21 mouse cellular contexts compared by ENCODE assay signal in genomic region chr13:49249634-49250033, GRCm38 (mm10). TPM values are rescaled to one million over a fixed set of nuclear protein-coding genes. Genes with fewer than 3 reads are reported as not detected.
DNase-seq lines count a peak whose midpoint lies in the region; TF ChIP-seq lines count a peak whose summit lies in the region.
"Had no signal": no experiment of that assay in that cellular context is flagged by ENCODE, and none has a peak within 500 bp of the region (broad histone marks: within the 10 kb centered on the region; RNA-seq: fewer than 3 reads in every experiment).

No protein-coding gene starts in this region.

- TF ChIP-seq CTCF in bone marrow, adult 2 months (IDR thresholded peaks at IDR 0.05; ENCODE audit: control insufficient read depth, insufficient read depth, low read length), result no peak
- no peak for TF ChIP-seq CTCF in kidney, adult 2 months (conservative IDR thresholded peaks at IDR 0.05; ENCODE audit: insufficient read depth, insufficient read length, low read depth, low read length)

- DNase-seq in A20 (ENCODE audit: low read depth, low spot score), result peak; percentile 55
- peak; percentile 93 for DNase-seq in kidney, adult 2 months
- peak; percentile 80 for DNase-seq in kidney, postnatal 10 days
- no peak for DNase-seq in right cerebral cortex, adult 18-20 months
- no peak for DNase-seq in yolk sac, embryonic 10.5 days (ENCODE audit: low spot score)
- no peak for DNase-seq in neural tube, embryonic 10.5 days (ENCODE audit: extremely low spot score, low spot score)
- DNase-seq: adrenal gland, postnatal 10 days; cerebellum, adult 9-10 months; gastrocnemius, postnatal 10 days; heart, postnatal 36 days; liver, embryonic 13.5 days; lung, adult 2 months; lung, postnatal 14 days; thymus, adult 2 months had no signal

- TF ChIP-seq POLR2A in bone marrow, adult 2 months (IDR thresholded peaks at IDR 0.05; ENCODE audit: borderline replicate concordance, control insufficient read depth, low read depth, low read length), result no peak
- TF ChIP-seq POLR2A in kidney, adult 2 months (IDR thresholded peaks at IDR 0.05; ENCODE audit: low read depth, low read length), result no peak

- WGBS in bone marrow, adult 2 months, result 64% methylated on average over 2 of the region's 2 CpGs
- WGBS in kidney, adult 2 months, result 51% methylated on average over 2 of the region's 2 CpGs

- no peaks in the 10 kb centered on the region for H3K36me3 ChIP-seq in kidney, adult 2 months (ENCODE audit: control insufficient read depth, insufficient read depth, low read length)
- H3K36me3 ChIP-seq: forebrain, embryonic 10.5 days; heart, embryonic 15.5 days; hindbrain, embryonic 15.5 days; liver, embryonic 13.5 days; midbrain, embryonic 13.5 days had no signal

- peak overlapping the region; percentile 69 for H3K27ac ChIP-seq in bone marrow, adult 2 months (ENCODE audit: control insufficient read depth, insufficient read depth, low read depth, low read length, poor library complexity)
- peak overlapping the region; percentile 82 for H3K27ac ChIP-seq in kidney, adult 2 months (ENCODE audit: insufficient read depth, low read depth, low read length)
- H3K27ac ChIP-seq: forebrain, embryonic 10.5 days; heart, embryonic 15.5 days; hindbrain, embryonic 15.5 days; left cerebral cortex, adult 2 months; liver, embryonic 13.5 days; midbrain, embryonic 13.5 days; stomach, postnatal 0 days had no signal

- H3K4me3 ChIP-seq in bone marrow, adult 2 months (replicated peaks; ENCODE audit: control insufficient read depth, low read depth, low read length), result no peak overlapping the region
- H3K4me3 ChIP-seq in kidney, adult 2 months (ENCODE audit: insufficient read depth, low read depth, low read length), result no peak overlapping the region
- H3K4me3 ChIP-seq: forebrain, embryonic 10.5 days; heart, embryonic 15.5 days; hindbrain, embryonic 15.5 days; left cerebral cortex, adult 2 months; liver, embryonic 13.5 days; midbrain, embryonic 13.5 days had no signal

- peaks cover 13% of the 10 kb centered on the region for H3K4me1 ChIP-seq in bone marrow, adult 2 months (ENCODE audit: control insufficient read depth, insufficient read depth, low read length)
- H3K4me1 ChIP-seq in kidney, adult 2 months (ENCODE audit: control insufficient read depth, insufficient read depth, low read length), result peaks cover 19% of the 10 kb centered on the region; the same call in 1 of the 2 replicates

- no peaks in the 10 kb centered on the region for H3K27me3 ChIP-seq in kidney, adult 2 months (replicated peaks; ENCODE audit: control insufficient read depth, insufficient read depth, low read length)

RNA-seq across cellular contexts. Expression of gene Susd3, which starts 1.1 kb away (rescaled TPM):
- 3.0 and 10.2 TPM in 2 replicates for polyA plus RNA-seq in bone marrow, adult 2 months (2011; ENCODE audit: insufficient read depth, insufficient read length, low replicate concordance, missing spikeins)
- polyA plus RNA-seq in kidney, adult 2 months (2012; rRNA removed), result 50.1 and 62.3 TPM in 2 replicates

RNA-seq across cellular contexts. Expression of gene Card19, which starts 33.8 kb away (rescaled TPM):
- polyA plus RNA-seq in bone marrow, adult 2 months (2011; ENCODE audit: insufficient read depth, insufficient read length, low replicate concordance, missing spikeins), result 27.5 and 41.1 TPM in 2 replicates
- polyA plus RNA-seq in kidney, adult 2 months (2012; rRNA removed), result 108 and 124 TPM in 2 replicates

Comparison
In these comparisons a context has a peak if more than half of its experiments do, and no peak if none do; other contexts are left out.
1. DNase-seq: peak in A20 (single experiment), kidney, adult 2 months (single experiment) and kidney, postnatal 10 days (single experiment); none in right cerebral cortex, adult 18-20 months (single experiment), yolk sac, embryonic 10.5 days (single experiment) and neural tube, embryonic 10.5 days (single experiment).